Mouse (Mus musculus): ENCODE results near the gene Gramd4.

- TF ChIP-seq TCF12 (IDR thresholded peaks at IDR 0.05; ENCODE audit: low read depth, low read length) (no peak), ZKSCAN1 (IDR thresholded peaks at IDR 0.05; ENCODE audit: borderline replicate concordance, low read depth, low read length) (no peak)
Observed at GRCm38 (mm10) chr15:86029981-86030380, 27.5 kb upstream of the Gramd4 start.
